Mouse (Mus musculus): ENCODE data around the gene Tle1.

Gene Tle1

DNA sequence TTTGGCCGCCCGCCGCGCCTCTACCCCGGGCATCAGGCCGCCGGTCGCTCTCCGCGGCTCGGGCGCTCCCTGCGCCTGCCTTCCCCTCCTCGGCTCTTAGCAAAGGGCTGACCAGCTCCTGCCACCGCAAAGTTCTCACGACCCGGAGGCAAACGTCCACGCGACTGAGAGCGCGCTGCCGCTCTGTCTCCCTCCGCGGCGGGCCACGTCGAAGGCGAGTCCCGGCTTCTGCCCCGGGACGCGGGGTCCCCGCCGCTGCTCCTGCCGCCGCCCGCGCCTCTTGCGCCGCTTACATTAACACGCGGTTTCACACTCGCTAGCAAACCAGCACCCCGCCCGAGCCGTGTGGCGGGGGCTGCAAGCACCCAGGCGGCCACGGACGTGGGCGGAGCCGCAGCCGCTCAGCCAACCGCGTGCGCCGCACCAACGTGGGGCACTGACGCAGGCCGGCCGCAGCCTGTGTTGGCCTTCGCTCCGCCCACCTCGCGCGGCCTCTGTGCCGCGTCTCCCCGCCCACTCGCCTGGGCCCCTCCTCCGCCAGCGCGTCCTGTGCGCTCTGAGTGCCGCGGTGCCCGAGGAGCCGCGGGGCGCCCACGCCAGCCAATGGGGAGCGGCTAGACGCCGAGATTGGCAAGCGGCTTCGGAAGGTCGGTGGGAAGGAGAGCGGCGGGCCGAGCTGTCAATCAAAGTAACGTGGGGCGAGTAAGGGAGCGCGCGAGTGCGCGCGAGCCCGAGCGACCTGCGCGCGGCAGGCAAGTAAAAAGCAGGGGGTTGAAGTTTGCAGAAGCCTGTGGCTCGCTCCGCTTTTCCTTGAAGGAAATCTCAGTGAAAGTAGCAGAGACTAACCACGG lies at the start of gene Tle1:
TSS of gene Tle1 (minus strand) at position 361 of the 851 bp plus-strand sequence.
- DNase-seq (ENCODE audit: low spot score): peak; percentile 100

DNA sequence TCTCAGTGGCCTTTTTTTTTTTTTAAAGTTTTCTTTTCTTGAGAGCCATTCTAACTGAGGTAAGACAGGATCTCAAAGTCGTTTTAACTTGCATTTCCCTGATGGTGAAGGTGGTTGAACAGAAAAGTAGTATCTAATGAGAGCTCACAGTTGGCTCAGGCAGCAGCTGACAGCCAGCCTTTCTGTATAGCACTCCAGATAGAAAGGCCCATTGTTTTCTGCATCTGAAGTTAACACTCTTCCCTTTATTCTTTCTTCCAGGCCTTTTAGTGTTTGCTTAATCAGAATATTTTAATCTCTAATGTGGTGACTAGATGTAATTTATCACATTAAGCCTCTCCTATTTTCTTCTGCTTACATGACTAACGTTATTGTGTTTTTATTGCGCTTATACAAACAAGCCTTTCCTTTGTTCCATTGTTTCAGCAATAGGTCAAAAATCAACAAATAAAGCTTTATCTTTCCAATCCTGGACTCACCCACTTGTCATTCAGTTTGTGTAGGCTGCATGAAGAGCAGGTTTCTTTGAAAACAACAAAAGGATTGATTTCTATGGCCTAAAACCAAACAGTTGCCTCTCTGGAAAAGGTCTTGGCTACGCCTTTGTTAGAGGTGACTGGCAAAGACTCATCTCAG lies 33.0 kb upstream of the Tle1 start:
- DNase-seq (ENCODE audit: low spot score): peak; percentile 23

DNA sequence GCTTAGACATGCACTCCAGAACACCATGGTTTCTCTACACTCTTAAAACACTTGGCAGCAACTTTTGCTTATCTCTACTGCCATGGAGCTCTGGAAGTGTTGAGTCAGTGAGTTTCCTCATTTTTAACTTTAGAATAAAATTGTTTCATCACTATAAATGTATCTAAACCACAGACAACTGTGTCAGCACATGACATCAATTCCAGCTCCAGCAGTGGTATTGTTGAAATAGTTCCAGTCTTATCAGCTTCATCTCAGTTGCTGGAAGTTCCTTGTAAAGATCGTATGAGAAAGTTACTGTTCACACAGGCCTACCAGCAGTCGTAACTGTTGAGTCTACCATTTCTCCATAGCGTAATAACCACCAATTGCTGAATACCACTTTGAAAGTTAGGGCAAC lies 31.5 kb upstream of the Tle1 start:
- no peak for DNase-seq (ENCODE audit: low spot score)

DNA sequence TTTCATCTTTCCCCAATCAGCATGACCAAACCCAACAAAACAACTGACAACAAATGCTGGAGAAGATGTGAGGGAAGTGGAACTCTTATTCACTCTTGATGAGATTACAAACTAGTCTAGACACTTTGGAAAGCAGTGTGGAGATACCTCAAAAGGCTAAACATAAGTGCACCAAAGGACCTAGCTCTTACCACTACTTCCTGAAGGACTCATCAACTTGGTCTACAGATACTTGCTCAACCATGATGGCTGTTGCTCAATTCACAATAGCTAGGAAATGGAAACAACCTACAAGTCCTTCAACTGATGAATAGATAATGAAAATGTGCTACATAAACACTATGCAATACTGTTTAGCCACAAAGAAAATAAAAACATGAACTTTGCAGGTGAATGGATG lies 30.1 kb upstream of the Tle1 start:
- no peak for DNase-seq (ENCODE audit: low spot score)

DNA sequence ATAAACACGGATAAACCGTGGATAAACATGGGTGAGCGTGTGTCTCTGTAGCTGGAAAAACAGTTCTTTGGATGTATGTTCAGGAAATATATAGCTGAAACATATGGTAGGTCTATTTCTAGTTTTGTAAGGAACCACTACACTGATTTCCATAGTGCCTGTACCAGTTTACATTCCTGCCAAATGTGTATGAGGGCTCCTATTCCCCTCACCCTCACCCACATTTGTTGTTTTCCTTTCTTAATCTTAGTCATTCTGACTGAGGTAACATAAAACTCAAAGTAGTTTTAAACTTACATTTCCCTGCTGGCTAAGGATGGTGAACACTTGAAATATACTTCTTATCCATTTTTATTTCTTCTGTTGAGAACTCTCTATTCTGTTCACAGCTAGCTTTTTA lies 20.9 kb upstream of the Tle1 start:
- DNase-seq (ENCODE audit: low spot score): no peak

DNA sequence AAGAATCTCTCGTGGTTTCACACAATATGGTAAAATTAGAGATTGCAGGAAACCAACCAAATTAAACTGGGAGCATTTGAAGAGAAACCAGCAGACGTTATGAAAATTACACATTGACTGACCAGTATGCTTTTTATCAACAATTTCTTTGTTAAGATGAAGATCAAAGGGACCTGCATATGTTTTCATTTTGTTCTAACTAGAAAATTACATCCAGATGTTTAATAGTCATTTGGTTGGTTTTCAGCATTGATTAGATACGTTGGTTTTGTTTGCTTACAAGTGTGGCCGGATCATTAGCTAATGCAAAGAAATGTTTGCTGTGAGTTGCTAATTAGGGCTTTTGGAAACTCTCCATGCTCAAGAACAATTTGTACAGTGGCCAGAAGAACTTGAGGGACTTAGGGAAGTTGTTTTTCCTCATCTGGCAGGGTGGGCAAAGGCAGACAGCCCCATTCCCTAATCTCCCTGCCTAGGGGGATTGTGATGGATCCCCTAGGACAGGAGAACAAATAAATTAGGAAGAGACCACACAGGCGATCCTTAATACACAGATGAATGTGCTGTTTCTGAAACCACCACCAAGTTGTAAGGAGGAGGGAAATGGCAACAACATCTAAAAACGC lies 3.8 kb upstream of the Tle1 start:
- DNase-seq (ENCODE audit: low spot score): no peak

DNA sequence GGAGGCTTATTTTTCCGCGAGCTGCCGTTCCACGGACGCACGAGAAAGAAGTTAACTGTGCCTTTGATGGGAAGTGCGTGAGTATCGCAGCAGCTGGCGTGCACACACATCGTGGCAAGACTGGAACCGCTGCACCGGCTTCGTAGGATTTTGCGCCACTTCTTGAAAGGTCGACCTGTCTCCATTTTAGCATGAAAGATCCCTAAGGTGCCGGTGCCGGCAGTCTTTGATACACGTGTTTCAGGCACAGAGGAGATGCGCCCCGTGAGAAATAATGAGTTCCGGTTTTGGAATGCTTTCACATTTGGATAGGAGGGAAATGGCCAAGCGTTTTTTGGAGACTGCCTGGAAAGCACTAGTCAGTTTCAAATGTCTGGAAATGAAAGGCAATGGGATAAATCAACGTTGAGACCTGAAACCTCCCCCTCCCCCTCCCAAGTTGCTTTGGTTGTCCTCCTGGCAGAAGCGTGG lies 837 bp upstream of the Tle1 start:
- peak; percentile 67 for DNase-seq (ENCODE audit: low spot score)

DNA sequence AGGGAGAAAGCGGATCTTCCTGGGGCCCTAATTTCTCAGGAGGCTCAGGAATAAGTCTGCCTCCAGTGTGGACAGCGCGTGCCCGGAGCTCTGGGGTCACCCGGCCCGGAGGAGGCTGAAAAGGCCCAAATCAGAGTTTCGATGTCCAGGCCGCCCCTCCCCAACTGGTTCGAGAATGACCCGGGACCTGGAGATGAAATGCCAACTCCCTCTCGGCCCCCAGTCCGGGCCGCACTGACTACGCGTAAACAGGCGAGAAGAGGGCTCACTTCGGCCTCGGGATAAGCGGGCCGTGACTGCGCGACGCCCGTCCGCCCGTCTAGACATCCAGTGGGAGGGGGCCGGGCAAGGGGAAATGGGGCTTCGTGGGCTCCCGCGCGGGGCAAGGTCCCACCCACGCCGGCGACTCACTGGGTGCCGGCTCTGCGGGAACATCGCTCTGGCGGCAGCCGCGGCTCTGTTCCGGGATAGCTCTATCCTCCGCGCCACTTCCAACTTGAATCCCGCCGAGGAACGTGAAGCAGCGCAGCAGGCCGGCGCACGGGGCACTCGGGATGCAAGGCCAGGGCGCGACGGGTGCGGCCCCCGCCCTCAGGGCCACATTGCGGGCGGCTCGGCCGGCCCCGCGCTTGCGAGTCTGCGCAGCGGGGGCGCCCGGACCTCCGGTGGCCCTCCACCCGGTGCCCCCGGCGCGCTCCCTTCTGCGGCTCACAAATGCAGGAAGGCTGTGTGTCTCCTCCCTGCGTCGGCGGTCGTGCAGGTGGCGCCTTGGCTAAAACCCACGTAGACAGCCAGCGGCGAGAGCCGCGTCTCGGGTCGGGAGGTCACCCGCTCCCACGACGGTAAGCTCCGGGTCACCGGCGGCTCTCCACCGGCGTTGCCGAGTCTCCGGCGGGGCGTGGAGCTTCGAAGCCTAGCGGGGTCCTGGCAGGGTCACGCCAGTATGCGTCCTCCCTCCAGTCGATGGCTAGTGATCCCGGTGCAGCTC lies 854 bp downstream of the Tle1 start:
- peak; percentile 61 for DNase-seq (ENCODE audit: low spot score)

DNA sequence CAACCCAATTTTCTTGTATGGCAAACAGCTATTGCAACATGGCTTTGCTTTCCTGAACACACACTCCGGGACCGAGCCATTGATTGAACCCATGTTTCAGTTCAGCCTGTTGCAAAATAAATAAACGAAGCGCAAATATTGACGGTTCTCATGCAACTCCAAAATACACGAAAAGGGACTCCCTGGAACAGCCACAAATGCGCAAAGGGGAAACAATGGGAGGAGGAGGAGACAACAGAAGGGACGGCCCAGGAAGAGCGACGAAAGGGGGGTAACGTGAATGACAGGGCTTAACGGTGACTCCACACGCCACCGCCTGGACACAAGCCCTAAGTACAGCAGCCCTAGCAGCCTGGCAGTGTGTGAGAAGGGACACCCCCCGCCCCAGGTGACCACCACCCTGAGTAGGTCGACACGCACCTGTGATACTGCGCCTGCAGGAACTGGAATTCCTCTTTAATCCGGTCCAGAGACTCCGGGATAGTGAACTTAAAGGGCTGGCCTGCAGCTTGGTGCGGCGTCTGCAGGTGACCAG lies 1.8 kb downstream of the Tle1 start:
- DNase-seq (ENCODE audit: low spot score): peak; percentile 89

DNA sequence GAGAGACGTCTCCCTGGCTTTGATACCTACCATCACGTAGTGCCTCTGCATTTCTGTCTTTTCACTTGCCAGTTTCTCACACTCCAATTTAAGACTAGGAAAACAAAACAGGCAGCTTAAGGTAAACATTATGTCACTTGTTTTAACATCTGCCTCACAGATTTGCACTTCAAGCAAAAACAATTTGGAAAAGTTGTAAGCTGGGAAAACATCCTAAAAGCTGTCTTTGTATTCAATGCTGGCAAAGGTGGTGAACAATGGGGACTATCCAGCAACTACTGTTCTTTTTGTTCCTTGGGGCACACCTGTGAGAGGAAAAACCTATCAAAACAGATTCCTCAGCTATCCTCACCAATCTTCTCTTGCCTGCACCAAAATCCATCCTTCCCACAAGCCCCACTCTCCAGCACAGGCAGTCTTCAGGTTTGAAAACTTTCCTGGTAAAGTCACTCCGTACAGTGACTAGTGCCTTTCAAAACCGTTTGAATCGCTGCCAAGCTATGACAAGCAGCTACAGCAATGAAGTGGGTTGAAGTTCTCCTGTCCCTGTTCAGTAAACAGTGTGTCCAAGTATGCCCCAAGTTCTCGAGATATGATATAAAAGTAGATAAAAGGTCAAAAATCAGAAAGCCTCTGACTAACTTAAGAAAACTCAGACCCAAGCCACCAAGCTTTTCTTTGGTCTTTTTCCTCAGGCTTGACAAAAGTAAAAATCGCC lies 2.7 kb downstream of the Tle1 start:
- no peak for DNase-seq (ENCODE audit: low spot score)

DNA sequence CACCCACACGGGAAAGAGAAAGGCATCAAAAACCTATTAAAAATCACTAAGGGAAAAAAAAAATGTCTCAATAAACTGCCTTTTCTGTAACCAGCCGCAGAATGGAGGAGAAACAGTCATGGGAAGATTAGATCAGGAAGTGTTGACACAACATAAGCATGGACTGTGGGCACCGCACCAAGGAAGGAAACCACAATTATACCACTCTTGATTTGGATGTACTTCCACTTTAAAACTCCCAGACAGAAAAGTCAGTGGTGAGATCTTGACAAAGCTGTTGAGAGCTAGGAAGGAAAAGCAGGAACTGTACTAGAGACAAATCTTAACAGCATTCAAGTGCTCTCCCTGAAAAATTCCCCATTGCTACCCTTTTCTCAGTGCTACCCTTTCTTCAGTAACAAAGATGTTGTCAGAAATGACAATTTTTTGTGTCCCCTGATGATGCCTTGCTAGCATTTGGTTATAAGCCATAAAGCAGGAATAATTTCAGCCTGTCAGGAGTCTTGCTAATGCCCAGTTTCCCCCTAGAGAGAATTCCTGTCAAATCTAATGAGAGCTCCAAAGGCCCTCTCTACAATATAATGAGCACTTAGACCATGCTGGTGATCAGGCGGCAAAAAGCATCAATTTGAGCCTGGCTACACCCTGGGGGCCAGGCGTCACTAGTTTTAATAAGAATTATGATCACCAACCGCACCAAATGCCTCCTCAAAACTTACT lies 5.4 kb downstream of the Tle1 start:
- DNase-seq (ENCODE audit: low spot score): peak; percentile 74

DNA sequence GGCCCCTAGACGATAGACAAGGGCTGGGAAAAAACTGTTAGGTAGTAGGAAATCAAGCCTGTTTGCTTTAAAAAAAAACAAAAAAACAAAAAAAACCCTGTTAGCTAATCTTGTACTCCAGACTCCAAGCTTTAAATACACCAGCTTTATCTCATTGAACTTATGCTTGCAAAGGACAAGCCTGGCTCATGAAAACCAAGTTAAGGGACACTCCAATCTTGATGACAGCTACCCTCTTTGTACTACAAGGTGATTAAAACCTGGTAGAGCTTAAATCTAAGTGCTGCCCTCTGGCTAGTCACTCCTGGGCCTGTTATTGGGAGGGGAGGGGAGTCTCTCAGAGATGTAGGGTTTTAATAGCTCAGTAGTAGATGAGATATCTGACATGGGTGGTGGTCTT lies 7.4 kb downstream of the Tle1 start:
- DNase-seq (ENCODE audit: low spot score): no peak

DNA sequence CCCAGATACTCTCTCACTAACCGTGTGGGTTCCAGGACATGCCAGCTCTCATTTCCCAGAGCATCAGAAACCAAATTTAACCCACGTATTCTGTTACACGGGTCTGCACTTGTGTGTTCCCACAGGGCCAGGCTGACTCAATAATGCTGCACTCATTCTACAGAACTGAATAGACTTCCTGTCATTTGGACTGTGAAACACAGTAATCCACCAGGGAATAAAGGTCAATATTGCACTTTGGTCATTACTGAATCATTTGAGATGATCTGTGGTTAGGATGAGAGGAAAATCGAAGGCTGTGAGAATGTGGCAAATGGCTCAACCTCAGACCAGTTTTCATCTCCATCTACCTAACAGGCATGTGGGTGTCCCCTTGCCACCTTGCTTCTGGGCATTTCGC lies 16.2 kb downstream of the Tle1 start:
- DNase-seq (ENCODE audit: low spot score): no peak

DNA sequence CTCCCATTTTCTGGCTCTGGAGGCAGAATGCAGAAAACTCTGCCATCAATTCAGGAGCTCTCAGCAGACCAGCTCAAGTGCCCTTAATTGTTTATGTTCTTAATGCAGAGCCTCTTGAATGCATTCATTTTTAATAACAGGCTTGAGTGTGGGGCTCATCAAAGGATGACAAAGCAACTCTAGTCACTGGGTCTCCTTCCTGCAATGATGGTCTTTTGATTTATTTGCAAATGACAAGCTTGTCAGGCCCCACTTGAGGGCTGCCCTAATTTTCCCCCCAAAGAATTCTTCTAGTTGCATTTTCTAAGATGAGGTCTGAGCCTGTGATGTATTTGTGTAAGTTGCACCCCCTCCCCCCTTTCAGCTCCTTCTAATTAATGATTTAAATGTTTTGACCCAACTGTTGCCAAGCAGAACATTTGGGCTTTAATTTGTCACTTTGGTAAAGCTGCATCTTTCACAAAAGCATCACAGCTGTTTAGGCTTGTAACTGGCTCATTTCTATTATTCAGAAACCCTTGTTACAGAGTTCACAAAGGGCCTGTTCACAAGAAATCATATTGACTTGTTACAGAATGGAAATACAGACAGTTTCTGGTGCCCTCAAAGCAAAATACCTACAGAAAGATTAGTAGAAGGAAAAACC lies 18.3 kb downstream of the Tle1 start:
- DNase-seq (ENCODE audit: low spot score): peak; percentile 58

DNA sequence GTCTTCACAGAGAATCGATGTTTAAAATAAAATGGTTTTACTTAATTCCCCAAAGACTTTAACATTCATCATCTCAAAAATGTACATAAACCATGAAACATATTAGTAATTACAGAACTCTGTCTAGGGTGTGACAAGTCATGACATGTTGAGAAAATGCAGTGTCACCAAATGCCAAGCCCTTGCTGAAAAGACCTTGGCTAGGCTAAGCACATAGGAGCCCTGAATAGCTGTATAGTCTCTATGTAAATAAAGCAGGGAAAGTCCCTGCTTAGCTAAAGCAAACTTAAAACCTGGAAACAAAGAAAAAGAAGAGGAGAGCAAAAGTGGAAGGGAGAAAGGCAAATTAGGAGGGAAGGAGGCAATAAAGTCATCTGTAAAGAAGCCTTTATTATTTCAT lies 24.8 kb downstream of the Tle1 start:
- no peak for DNase-seq (ENCODE audit: low spot score)

DNA sequence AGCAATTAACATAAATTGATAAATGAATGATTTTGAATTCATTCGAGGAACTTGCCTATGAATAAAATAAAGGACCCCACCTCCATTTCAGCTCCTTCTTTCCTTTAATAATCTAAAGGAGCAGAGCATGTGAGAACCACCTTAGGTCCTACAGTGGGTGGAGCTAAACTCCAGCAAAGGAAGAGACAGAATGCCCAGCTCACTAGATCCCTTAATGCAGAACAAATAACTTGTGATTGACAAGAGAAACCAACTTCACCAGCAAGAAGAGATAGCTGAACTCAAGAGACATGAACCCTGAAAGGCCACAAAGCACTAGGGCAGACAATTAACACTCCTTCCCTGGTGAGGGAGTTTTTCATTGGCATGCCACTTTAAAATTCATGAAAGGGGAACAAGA lies 32.5 kb downstream of the Tle1 start:
- DNase-seq (ENCODE audit: low spot score): no peak

DNA sequence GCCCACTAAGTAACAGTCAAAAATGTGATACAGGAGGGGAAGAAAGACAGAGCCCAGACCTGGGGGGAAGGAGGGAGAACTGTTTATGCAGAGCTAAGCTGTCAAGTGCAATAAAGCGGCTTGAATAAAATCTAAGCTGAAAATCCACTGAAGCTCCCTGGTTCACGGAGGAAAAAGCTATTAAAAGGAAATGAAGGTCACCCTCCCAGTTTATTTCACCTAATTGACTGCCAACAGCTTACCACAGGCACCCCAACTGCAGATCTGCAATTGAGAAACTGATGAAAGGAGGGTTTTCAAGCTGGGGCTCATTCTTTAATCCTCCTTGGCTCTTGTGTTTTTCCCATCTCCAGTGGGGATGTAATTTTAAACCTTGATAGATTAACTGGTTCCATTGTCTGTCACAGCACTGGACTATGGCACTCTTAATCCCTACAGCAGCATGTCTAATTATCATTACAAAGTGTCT lies 32.9 kb downstream of the Tle1 start:
- peak; percentile 90 for DNase-seq (ENCODE audit: low spot score)

DNA sequence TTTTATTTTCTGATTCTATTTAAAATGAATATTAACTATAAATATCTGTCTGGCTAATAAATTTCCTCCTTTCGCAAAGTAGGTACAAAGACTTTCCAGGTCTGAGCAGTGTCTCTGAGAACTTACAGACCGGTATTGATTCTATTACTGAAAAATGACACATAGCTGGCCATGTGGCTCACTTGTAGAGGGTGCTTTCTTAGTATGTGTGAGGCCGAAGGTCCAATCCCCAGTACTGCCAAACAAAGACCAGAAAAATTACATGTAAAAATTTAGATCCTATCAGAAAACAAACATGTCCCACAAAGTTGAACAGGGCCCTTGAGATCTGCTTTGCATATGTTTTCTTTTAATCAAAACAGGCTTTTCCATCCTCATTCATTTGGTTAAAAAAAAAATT lies 33.5 kb downstream of the Tle1 start:
- DNase-seq (ENCODE audit: low spot score): no peak

DNA sequence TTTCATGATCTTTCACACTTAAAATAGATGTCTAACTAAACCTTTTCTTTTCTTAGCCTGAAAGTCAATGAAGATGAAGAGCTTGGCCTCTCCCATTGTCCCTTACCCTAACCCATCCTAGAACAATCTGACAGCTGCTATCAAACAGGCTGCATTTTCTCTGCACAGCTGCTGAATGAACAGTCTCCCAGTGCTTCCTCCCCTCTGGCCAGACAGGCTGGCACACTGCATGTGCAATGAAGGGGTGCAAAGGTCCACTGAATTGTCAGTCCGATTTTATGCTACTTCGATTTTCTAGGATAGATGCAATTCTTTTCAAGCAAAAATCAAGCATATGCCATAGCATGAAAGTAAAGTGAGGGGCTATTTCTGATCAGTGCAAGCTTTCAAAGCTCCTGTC lies 34.2 kb downstream of the Tle1 start:
- DNase-seq (ENCODE audit: low spot score): peak; percentile 58

DNA sequence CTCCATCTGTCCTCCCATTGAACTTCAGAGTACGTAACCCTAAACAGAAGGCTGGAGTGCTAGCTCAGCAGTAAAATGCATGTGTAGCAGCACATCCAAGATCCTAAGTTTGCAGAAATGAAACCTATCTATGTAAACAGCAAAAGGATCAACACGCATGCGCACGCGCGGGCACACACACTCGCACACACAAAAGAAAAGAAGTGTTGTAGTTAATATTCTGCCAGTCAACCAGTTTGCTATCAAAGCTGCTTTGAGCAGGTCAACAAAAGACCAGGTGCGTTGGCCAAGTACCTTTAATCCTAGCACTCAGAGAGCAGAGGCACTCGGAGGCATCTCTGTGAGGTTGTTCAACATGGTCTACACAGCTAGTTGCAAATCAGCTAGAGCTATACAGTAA lies 35.0 kb downstream of the Tle1 start:
- no peak for DNase-seq (ENCODE audit: low spot score)

Data from retina, embryonic 14.5 days (tissue).